Mouse (Mus musculus) heart, adult 18-20 months (tissue): ENCODE data around the gene 2810006K23Rik. TPM values are rescaled to one million over a fixed set of nuclear protein-coding genes. Genes with fewer than 3 reads are reported as not detected.
A peak's percentile ranks its signal among the peaks of the same experiment; 100 is the strongest.
"Not testable (repeated sequence)": the region's sequence is repeated elsewhere in the genome, so short reads cannot be mapped to it uniquely, and the experiment has no call there.

Experiments used
- DNase-seq, 2 experiments: peaks; one replicate each; pipeline ENCODE4 v3.0.0; 2021 to 2022; ENCODE audit warnings: mixed read lengths in 1 of 2
- long read RNA-seq, 2 experiments: library from polyadenylated mRNA; stranded (forward); transcript quantifications; one replicate each; pipeline ENCODE4 v2.0.0; 2021
- total RNA-seq, 2 experiments: library from RNA; stranded (reverse); gene quantifications; 2 replicates each; pipeline ENCODE4 v1.2.3; 2021

2810006K23Rik gene
- 10 to 100 TPM; 12.4 to 14.4 TPM for total RNA-seq
- long read RNA-seq, experiment 1, partial matches to known transcripts, result 0 of 3 reads
- long read RNA-seq, experiment 1, other reads (novel, unspliced or antisense), result 0 of 3 reads
- long read RNA-seq, experiment 2, partial matches to known transcripts, result 1 of 6 reads
- long read RNA-seq, experiment 2, other reads (novel, unspliced or antisense), result 1 of 6 reads

GRCm38 (mm10) chr5:124327510-124328364, at the start of gene 2810006K23Rik, which contains the start of gene Mphosph9:
2810006K23Rik (plus strand) TSS chr5:124328089.
Mphosph9 (minus strand) TSS chr5:124327972.
- DNase-seq, result peak; percentile 100

- DNase-seq, result no peak
These were observed 45.0 kb upstream of the 2810006K23Rik start for GRCm38 (mm10) chr5:124282854-124283253.

DNA sequence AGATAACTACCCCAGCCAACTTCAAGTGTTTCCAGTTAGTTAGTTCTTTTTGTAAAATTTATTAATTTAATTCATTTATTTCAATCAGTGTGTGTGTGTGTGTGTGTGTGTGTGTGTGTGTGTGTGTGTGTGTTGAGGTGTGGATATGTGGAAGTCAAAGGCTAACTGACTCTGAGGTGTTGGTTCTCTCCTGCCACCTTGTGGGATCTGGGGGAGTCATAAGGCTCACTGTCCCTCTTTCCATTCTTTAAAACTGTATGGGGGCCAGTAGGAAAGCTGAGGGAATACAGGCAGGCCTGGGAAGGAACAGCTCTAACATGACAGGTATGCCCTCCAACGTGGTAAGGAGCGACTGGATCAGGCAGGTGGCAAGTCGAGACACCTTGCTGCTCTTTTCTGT, 43.6 kb upstream of the 2810006K23Rik start:
- DNase-seq, result peak; percentile 23 to 38

DNA sequence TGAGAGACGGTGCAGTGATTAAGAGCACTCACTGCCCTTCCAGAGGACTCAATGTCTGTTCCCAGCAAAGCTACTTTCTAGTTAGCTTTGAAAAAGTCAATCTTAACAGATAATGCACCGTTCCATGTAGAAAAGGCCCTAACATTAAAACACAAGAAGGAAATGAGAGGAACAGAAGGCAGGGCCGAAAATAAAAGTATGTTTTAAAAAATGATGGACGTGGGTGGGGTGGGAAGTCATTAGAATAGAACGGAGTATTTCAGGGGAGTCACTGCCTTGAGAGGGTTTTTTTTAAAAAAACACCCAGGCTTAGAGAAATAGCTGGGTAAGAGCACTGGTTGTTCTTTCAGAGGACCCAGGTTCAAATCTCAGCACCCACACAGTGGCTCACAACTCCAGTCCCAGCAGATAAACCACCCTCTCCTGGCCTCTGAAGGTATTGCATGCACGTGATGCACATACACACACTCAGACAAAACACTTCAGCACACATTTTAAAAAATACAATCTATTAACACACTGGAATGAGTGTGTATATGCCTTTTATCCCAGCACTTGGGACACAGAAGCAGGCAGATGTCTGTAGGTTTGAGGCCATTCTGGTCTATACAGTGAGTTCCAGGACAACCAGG, 40.2 kb upstream of the 2810006K23Rik start:
- no peak for DNase-seq

- DNase-seq, result no peak
These were observed 37.7 kb upstream of the 2810006K23Rik start for GRCm38 (mm10) chr5:124290216-124290615.

GRCm38 (mm10) chr5:124293967-124294366, 33.9 kb upstream of the 2810006K23Rik start:
- DNase-seq, result no peak

- no peak for DNase-seq
These were observed 31.4 kb upstream of the 2810006K23Rik start for GRCm38 (mm10) chr5:124296475-124296874.

DNA sequence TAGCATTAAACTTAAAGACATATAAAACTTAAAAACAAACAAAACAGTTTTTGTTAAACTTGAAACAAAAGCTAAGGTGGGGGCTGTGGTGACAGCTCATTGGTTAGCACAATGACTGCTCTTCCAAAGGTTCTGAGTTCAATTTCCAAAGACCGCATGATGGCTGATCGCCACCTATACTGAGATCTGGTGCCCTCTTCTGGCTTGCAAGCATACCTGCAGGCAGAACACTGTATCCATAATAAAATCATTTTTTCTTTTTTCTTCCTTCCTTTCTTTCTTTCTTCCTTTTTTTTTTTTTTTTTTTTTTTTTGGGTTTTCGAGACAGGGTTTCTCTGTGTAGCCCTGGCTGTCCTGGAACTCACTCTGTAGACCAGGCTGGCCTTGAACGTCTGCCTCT, 28.6 kb upstream of the 2810006K23Rik start:
- DNase-seq, result peak in 1 of 2 experiments; percentile 30

DNA sequence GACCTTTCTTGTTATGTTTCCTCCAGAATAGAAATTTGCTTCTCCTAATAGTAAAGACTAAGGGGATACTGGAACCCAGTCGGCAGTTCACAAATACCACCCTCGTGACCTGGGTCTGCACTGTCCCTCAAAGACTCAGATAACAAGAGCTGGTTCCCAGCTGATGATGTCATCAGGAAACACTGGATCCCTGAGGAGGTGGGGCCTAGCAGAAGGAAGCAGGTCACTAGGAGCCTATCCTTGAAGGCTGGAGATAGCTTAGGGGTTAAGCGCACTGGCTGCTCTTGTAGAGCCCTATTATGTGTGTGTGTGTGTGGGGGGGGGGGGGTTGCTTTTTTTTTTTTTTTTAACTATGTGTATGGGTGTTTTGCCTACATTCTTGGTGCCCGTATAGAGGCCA, 27.8 kb upstream of the 2810006K23Rik start:
- no peak for DNase-seq

DNA sequence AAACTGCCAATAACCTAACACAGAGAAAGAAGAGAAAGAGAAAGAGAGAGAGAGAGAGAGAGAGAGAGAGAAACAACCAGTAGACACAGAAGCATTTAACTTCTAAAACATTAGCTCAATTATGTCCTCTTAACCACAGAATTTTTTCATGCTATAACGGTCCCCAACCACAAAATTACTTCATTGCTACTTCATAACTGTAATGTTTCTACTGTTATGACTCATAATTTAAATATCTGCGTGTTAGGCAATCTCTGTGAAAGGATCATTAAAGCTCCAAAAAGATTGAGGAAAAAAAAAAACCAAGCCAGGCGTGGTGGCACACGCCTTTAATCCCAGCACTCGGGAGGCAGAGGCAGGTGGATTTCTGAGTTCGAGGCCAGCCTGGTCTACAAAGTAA, 25.0 kb upstream of the 2810006K23Rik start:
- not testable (repeated sequence) for DNase-seq

GRCm38 (mm10) chr5:124309155-124309554, 18.7 kb upstream of the 2810006K23Rik start:
- no peak for DNase-seq

DNA sequence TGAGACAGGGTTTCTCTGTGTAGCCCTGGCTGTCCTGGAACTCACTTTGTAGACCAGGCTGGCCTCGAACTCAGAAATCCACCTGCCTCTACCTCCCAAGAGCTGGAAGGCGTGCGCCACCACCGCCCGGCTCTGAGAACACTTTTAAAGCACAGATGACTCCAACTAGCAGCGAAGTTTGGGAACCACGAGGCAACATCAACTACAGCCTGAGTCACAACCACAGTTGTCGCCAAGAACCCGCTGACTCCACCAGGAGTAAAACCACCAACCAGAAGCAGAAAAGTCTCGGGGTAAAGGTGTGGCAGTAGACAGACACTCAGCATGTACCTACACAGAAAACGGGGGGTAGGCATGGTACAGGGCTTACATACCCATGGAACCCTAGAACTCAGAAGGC, 17.8 kb upstream of the 2810006K23Rik start:
- no peak for DNase-seq

- DNase-seq, result no peak
These were observed 12.4 kb upstream of the 2810006K23Rik start for GRCm38 (mm10) chr5:124315498-124315897.

GRCm38 (mm10) chr5:124315941-124316340, 11.9 kb upstream of the 2810006K23Rik start:
- DNase-seq, result no peak

DNA sequence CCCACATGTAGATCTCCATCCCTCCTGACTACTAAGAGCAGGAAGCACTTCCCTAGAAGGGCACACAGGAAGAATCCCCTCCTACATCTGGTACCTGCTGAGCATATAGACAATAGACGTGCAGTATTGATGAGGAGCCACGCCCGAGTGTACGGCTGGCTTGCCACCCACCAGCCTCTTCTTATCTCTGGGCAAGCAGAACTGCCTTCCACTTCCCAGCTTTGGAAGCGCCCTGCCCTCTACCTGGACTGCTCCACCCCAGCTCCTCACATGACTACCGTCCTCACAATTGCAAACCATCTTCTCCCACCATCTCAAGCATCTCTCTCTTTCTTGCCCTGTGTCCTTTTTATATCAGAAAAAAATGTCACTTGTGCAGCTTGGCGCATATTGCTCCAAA, 10.2 kb upstream of the 2810006K23Rik start:
- DNase-seq, result no peak

- peak in 1 of 2 experiments; percentile 22 for DNase-seq
These were observed 1.1 kb upstream of the 2810006K23Rik start for GRCm38 (mm10) chr5:124326829-124327228.

- DNase-seq, result no peak
These were observed 2.2 kb downstream of the 2810006K23Rik start for GRCm38 (mm10) chr5:124330086-124330485.

GRCm38 (mm10) chr5:124334392-124334791, 6.5 kb downstream of the 2810006K23Rik start:
- peak; percentile 64 to 78 for DNase-seq

DNA sequence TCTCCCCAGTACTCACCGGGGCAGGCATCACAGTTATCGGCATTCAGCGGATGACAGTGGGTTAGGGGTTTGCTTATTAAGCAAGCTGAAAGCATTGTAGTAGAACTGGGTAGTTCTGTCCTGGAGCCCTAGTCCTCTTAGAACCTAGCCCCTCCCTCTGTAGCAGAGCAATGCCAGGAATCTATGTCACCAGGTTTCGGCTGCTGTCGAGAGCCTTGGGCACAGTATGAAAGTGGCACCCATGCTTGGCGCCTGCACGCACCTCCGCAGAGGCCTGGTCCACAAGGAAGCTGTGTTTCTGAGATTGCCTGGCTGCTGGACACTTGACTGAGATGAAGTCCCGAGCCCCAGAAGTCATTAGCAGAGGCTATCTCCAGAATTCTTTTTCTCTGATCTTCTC, 9.2 kb downstream of the 2810006K23Rik start:
- DNase-seq, result no peak

DNA sequence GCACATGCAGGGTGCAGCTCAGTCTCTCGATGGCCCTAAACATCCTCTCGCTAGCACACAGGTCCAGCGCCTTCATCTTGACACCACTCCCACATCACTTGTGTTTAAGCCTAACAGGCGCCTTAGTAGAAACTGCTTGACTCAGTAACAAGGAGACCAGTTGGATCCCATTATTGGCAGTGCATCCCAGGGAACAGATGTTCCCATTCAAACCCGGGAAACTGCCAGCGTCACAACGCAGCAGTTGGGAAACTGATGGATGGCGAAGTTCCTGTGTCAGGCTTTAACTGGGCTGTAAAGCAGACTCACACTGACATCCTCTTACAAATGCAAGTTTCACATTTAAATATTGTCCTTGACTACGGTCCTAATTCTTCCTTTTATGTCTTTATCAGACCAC, 10.0 kb downstream of the 2810006K23Rik start:
- peak; percentile 48 to 57 for DNase-seq

- no peak for DNase-seq
These were observed 10.9 kb downstream of the 2810006K23Rik start for GRCm38 (mm10) chr5:124338791-124339190.

DNA sequence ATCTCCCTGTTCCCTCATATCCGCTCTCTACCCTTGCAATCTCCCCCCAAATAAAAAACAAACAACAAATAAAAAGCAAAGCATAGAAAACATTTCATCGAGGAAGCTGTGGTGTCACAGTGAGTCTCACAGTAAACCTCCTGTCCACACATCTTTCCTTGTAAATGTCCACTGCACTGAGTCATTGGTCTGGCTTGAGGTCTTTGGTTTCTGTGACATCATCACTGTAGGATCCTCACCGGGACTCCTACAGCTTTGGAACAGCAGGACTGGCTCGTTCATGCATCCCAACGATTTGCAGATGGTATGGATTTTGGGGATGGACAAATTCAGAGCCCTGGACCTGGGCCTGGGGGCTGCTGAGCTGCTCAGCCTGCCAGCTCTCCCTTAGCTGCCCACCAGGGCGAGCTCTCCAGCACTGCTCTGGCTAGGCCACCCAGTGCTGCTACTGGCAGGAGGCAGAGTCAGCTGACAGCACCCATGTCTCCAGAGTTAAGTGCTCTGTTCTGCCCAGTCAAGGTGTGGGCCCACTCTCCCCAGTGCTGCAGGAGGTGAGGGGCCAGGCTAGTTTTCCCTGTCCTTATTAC, 14.0 kb downstream of the 2810006K23Rik start:
- DNase-seq, result not testable (repeated sequence)

DNA sequence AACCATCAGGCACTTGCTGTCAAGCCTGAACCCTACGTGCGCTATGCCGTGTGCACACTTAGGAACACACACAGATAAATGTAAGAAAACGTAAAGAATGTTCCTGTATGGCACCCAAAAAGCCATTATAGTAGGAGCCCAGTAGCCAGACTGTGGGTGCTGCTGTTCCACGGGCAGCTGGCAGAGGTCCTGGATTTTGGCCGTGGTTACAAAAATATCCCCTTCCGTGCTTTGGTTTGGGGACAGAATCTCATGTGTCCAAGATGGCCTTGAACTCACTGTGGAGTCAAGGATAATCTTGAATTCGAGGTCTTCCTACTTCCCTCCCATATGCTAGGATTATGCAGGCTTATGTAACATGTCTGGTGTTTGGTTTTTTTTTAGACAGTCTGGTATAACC, 15.0 kb downstream of the 2810006K23Rik start:
- DNase-seq, result no peak
